Mouse (Mus musculus): ENCODE measurements around the gene D17H6S53E. TPM values are rescaled to one million over a fixed set of nuclear protein-coding genes. Genes with fewer than 3 reads are reported as not detected.

D17H6S53E gene
- polyA plus RNA-seq, 1 experiment from 2014 or later: 7.6 TPM

DNA sequence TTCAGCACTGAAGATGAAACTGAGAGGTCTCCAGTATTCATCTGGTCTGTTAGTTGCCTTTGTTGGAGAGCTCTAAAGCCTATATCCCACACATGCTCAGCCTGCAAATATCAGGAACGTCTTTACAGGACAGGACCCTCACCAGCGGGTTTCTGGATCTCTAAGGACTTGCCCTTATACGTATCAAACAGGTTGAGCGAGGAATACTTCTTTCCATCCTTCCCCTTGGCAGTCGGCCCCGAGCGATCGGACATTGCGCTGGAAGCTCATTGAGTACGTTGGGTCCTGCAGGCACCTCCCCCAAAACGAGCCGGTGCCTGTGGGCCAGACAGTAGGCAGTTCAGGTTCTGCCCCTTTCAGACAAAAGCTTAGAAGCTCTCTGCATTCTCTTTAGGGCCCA lies 36.6 kb downstream of the D17H6S53E start:
- H3K9me3 ChIP-seq (ENCODE audit: low read depth, low read length): no peaks in the 10 kb centered on the region
- H3K27ac ChIP-seq (ENCODE audit: low read depth): no peak overlapping the region
- H3K27me3 ChIP-seq (ENCODE audit: insufficient read depth, low read length): no peaks in the 10 kb centered on the region
- ATAC-seq (ENCODE audit: insufficient read depth) (no peak), DNase-seq (peak; percentile 39)
- peaks cover 13% of the 10 kb centered on the region; the same call in 1 of the 2 replicates for H3K4me1 ChIP-seq (ENCODE audit: insufficient read depth)
- H3K4me2 ChIP-seq: peak overlapping the region; percentile 99
- 19% methylated on average over 12 of the region's 12 CpGs for WGBS
- H3K4me3 ChIP-seq (ENCODE audit: low read depth, low read length): peak overlapping the region; percentile 100
- peak overlapping the region; percentile 98 for H3K9ac ChIP-seq
- peaks cover 53% of the 10 kb centered on the region for H3K36me3 ChIP-seq (ENCODE audit: insufficient read depth)
- TF ChIP-seq CTCF (IDR thresholded peaks at IDR 0.05; ENCODE audit: low read depth): no peak

DNA sequence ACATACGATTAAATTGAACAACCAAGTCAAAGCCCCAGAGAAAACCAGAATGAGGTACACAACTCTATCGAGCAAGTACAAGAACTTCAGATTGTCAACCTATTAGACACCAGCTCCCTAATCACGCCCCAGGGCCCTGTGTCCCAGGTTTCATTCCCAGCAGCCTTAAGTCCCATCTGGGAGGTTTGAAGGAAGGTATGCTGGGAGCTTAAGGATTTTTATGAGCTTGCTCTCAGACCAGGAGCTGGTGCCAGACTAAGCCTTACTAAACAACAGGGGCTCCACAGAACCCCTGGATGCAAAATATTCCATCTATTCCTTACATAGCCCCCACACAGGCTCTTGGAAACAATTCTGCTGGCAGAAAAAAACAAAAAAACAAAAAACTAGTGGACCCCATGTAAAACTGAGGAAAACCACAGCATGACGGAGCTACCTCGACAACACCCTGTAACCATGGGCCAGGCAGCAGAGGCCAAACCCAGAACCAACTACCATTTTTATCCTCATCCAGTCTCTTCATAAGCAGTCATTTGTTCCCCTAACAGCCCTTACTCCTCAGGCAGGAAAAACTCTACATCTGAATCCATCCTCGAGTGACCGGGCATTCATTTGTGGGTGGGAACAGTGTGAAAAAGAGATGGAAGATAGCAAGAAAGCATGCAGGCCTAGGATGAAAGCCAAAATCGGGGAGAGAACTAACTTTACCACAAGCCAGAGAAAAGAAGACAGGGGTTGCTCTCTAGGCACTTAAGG lies 37.3 kb downstream of the D17H6S53E start:
- Histone ChIP-seq H3K27ac (ENCODE audit: low read depth) (peak overlapping the region; percentile 99; the same call in 1 of the 2 replicates), H3K9me3 (ENCODE audit: low read depth, low read length) (no peaks in the 10 kb centered on the region), H3K4me3 (ENCODE audit: low read depth, low read length) (peak overlapping the region; percentile 100), H3K4me2 (peak overlapping the region; percentile 99), H3K4me1 (ENCODE audit: insufficient read depth) (peaks cover 13% of the 10 kb centered on the region; the same call in 1 of the 2 replicates), H3K36me3 (ENCODE audit: insufficient read depth) (peaks cover 45% of the 10 kb centered on the region), H3K9ac (peak overlapping the region; percentile 98), H3K27me3 (ENCODE audit: insufficient read depth, low read length) (no peaks in the 10 kb centered on the region)
- WGBS: 11% methylated on average over 8 of the region's 8 CpGs
- ATAC-seq (ENCODE audit: insufficient read depth) (no peak), DNase-seq (no peak)
- TF ChIP-seq CTCF (IDR thresholded peaks at IDR 0.05; ENCODE audit: low read depth): no peak

DNA sequence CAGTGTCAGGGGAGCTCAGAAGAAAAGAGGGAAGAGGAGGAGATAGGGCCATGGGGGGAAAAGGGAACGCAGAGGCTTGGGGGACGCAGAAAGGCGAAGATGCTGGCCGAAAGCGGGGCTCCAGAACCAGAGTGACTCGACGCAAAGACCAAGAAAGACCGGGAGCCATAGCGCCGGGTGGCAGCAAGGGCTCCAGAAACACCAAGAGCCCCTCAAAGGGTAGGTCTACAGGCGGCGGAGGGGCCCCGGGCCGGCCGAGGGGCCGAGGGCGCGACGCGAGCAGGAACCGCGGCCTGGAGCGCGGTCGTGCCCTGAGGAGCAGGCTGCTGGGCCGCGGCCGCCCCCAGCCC lies 38.0 kb downstream of the D17H6S53E start:
- Histone ChIP-seq H3K27ac (ENCODE audit: low read depth) (peak overlapping the region; percentile 99), H3K4me2 (peak overlapping the region; percentile 99), H3K9me3 (ENCODE audit: low read depth, low read length) (no peaks in the 10 kb centered on the region), H3K4me1 (ENCODE audit: insufficient read depth) (peaks cover 13% of the 10 kb centered on the region; the same call in 1 of the 2 replicates), H3K4me3 (ENCODE audit: low read depth, low read length) (peak overlapping the region; percentile 100), H3K9ac (peak overlapping the region; percentile 98), H3K36me3 (ENCODE audit: insufficient read depth) (peaks cover 38% of the 10 kb centered on the region), H3K27me3 (ENCODE audit: insufficient read depth, low read length) (no peaks in the 10 kb centered on the region)
- DNase-seq (no peak), ATAC-seq (ENCODE audit: insufficient read depth) (no peak)
- 0% methylated on average over 28 of the region's 28 CpGs for WGBS
- no peak for TF ChIP-seq CTCF (IDR thresholded peaks at IDR 0.05; ENCODE audit: low read depth)

DNA sequence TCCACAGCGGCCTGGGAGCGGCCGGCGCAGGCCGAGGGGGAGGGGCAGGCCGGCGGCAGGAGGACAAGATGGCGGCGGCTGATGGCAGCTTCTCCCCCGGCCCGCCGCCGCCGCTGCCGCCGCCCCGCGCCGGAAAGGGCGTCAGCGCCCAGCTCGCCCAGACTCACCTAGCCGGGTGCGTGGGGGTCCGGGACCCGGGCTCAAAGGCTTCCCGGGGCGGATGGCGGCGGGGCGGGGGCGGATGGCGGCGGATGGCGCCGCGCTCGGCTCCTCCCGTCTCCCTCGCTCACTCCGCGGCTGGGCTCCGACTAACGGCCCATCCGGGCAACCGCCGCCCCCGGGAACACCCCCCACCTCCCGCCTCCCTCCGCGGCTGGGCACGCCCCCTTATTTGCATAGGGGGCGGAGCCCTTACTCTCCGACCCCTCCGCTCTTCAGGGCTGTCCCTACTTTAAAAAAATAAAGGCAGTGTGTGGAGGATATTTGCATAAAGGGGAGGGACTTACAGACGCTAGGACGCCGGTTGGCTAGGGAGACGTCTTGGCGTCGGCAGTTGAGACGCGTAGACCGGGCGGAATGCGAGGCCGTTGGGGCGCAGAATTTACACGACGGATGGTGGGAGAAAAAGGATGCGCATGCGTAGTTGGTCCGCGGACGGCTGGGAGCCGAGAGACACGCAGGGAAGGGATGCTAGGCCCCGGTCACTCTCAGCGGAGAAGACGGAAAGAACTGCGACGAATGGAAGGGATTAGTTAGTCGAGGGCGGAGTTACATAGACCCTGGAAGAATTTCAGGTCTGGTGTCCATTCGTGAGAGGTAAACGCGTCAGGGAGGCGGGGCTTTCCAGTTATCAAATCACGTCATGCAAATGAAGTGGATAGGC lies 38.6 kb downstream of the D17H6S53E start, which contains the start of gene Prrc2a:
TSS of gene Prrc2a (minus strand) at position 330 of the 883 bp plus-strand sequence.
- Histone ChIP-seq H3K4me1 (ENCODE audit: insufficient read depth) (peaks cover 13% of the 10 kb centered on the region; the same call in 1 of the 2 replicates), H3K4me3 (ENCODE audit: low read depth, low read length) (peak within 1 kb of the TSS; percentile 100), H3K4me2 (peak within 1 kb of the TSS; percentile 99), H3K27ac (ENCODE audit: low read depth) (peak within 1 kb of the TSS; percentile 99), H3K9ac (peak within 1 kb of the TSS; percentile 98), H3K36me3 (ENCODE audit: insufficient read depth) (peaks cover 32% of the 10 kb centered on the region), H3K9me3 (ENCODE audit: low read depth, low read length) (no peaks in the 10 kb centered on the region), H3K27me3 (ENCODE audit: insufficient read depth, low read length) (no peaks in the 10 kb centered on the region)
- TF ChIP-seq CTCF (IDR thresholded peaks at IDR 0.05; ENCODE audit: low read depth): no peak
- DNase-seq (peak; percentile 99), ATAC-seq (ENCODE audit: insufficient read depth) (peak; percentile 96)
- under 1% methylated on average over 64 of the region's 89 CpGs for WGBS

DNA sequence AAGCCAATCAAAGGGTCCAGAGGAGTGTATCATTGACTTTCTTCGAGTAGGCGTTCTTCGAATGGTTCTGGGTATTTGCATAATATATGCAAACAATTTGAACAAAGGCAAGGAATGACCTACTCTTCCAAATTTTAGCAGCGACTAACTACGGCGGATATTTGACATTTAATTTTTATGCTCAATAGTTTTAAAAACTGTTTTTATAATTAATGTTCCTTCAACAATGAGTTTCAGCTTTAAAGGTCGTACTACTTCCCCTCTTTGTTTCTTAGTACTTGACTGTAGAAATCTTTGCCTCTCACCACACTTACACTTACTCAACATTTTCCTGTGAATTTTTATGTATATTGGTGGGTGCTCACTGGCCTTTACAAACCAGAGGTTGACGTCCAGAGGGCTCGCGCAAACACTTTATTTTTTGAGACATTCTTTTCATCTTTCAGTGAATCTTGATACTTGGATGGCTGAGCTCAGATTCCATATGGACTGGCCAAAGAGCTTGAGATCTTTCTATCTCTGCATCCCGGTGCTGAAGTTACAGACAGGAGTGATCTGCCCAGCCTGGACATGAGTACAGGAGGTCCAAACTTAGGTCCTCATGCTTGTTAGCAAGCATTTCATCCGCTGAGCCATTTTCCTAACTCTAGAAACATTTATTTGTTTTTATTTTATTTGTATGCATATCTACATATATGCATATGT lies 39.4 kb downstream of the D17H6S53E start:
- Histone ChIP-seq H3K9me3 (ENCODE audit: low read depth, low read length) (no peaks in the 10 kb centered on the region), H3K27ac (ENCODE audit: low read depth) (peak overlapping the region; percentile 99), H3K27me3 (ENCODE audit: insufficient read depth, low read length) (no peaks in the 10 kb centered on the region), H3K4me1 (ENCODE audit: insufficient read depth) (peaks cover 13% of the 10 kb centered on the region; the same call in 1 of the 2 replicates), H3K9ac (peak overlapping the region; percentile 56), H3K36me3 (ENCODE audit: insufficient read depth) (peaks cover 24% of the 10 kb centered on the region), H3K4me3 (ENCODE audit: low read depth, low read length) (peak overlapping the region; percentile 100), H3K4me2 (peak overlapping the region; percentile 76)
- DNase-seq (peak; percentile 40), ATAC-seq (ENCODE audit: insufficient read depth) (peak; percentile 85)
- 19% methylated on average over 12 of the region's 12 CpGs for WGBS
- TF ChIP-seq CTCF (IDR thresholded peaks at IDR 0.05; ENCODE audit: low read depth): no peak

DNA sequence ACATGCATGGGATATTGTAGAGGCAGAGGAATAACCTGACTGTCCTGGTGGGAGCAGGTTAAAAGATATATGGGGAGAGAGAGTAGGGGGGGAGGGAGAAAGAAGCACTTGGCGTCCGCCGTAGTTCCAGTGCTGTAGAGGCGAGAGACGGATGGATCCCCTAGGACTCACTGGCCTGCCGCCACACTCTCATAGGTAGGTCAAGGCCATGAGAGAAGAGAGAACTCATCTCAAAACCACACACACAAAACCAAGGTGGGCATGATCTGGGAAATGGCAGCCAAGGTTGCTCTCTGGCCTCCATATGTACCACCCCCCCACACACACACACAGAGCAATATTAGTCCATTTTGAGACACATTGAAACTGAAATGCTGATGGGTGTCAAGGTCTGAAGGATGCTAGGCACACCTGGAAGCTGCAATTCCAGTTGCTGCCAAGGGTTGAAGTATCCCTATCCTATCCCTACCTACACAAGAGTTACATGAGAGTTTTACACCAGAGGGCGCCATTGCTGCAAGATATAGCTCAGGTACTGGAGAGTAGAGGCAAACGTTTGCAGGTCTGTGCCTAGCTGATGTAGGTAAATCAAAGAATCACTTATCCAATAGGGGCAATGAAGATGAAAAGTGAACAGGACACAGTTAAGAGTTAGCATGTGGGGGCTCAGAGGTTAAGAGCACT lies 40.3 kb downstream of the D17H6S53E start:
- DNase-seq (peak; percentile 86), ATAC-seq (ENCODE audit: insufficient read depth) (no peak)
- H3K36me3 ChIP-seq (ENCODE audit: insufficient read depth): peaks cover 15% of the 10 kb centered on the region
- H3K4me1 ChIP-seq (ENCODE audit: insufficient read depth): peaks cover 13% of the 10 kb centered on the region; the same call in 1 of the 2 replicates
- peak overlapping the region; percentile 100; the same call in 1 of the 2 replicates for H3K4me3 ChIP-seq (ENCODE audit: low read depth, low read length)
- H3K4me2 ChIP-seq: peak overlapping the region; percentile 76
- no peaks in the 10 kb centered on the region for H3K27me3 ChIP-seq (ENCODE audit: insufficient read depth, low read length)
- no peak overlapping the region for H3K9ac ChIP-seq
- H3K27ac ChIP-seq (ENCODE audit: low read depth): peak overlapping the region; percentile 99
- H3K9me3 ChIP-seq (ENCODE audit: low read depth, low read length): no peaks in the 10 kb centered on the region
- peak; percentile 74 for TF ChIP-seq CTCF (IDR thresholded peaks at IDR 0.05; ENCODE audit: low read depth)
- 69% methylated on average over 8 of the region's 8 CpGs for WGBS
